Mouse (Mus musculus): Measurements from ENCODE around the gene Ube2s. TPM values are rescaled to one million over a fixed set of nuclear protein-coding genes. Genes with fewer than 3 reads are reported as not detected.

Ube2s gene
- total and polyA plus RNA-seq, 3 experiments = 341 to 740 TPM; not detected in 1

GRCm38 (mm10) chr7:4751971-4752820 lies 60.2 kb downstream of the Ube2s start:
- DNase-seq (ENCODE audit: low read depth, low spot score) = peak; percentile 79
- H3K27ac ChIP-seq (ENCODE audit: control insufficient read depth, low read depth, low read length) = peak overlapping the region; percentile 33
- no peaks in the 10 kb centered on the region; the same call in 1 of the 2 replicates for H3K79me2 ChIP-seq (ENCODE audit: control insufficient read depth, insufficient read depth, low read length, poor library complexity)
- TF ChIP-seq JUND (IDR thresholded peaks at IDR 0.05; ENCODE audit: low read depth, low read length) (no peak), GABPA (IDR thresholded peaks at IDR 0.05; ENCODE audit: low read depth, low read length) (no peak), MYB (IDR thresholded peaks at IDR 0.05; ENCODE audit: low read depth, low read length) (no peak), GATA1 (IDR thresholded peaks at IDR 0.05; ENCODE audit: low read depth, low read length) (no peak), RCOR1 (IDR thresholded peaks at IDR 0.05; ENCODE audit: low read depth, low read length) (no peak), POLR2AphosphoS5 (IDR thresholded peaks at IDR 0.05; ENCODE audit: borderline replicate concordance, low read depth, low read length) (peak; percentile 80; the same call in 1 of the 2 replicates), NRF1 (IDR thresholded peaks at IDR 0.05; ENCODE audit: insufficient read depth, low read depth, low read length, poor library complexity, severe bottlenecking) (no peak)
- no peaks in the 10 kb centered on the region for H3K36me3 ChIP-seq (ENCODE audit: control insufficient read depth in 1 of 2, insufficient read depth in 2 of 2, low read length in 2 of 2)
- peak overlapping the region; percentile 60 to 94 for H3K4me3 ChIP-seq (ENCODE audit: control insufficient read depth in 1 of 2, insufficient read depth in 1 of 2, low read depth in 2 of 2, low read length in 2 of 2)
- no peaks in the 10 kb centered on the region for H3K27me3 ChIP-seq (ENCODE audit: control insufficient read depth in 1 of 2, insufficient read depth in 2 of 2, low read length in 2 of 2)
- peak overlapping the region; percentile 65 for H3K9ac ChIP-seq (ENCODE audit: control insufficient read depth, low read depth, low read length, poor library complexity, severe bottlenecking)
- H3K9me3 ChIP-seq (replicated peaks; ENCODE audit: insufficient read depth, low read length) = no peaks in the 10 kb centered on the region
- peaks cover 0 to 13% of the 10 kb centered on the region in 2 experiments; a peak in 3 of 4 replicates for H3K4me1 ChIP-seq (ENCODE audit: control insufficient read depth in 1 of 2, insufficient read depth in 2 of 2, low read length in 2 of 2)

GRCm38 (mm10) chr7:4749169-4749568 lies 63.2 kb downstream of the Ube2s start:
- no peaks in the 10 kb centered on the region for H3K27me3 ChIP-seq (ENCODE audit: control insufficient read depth in 1 of 2, insufficient read depth in 2 of 2, low read length in 2 of 2)
- no peak for DNase-seq (ENCODE audit: low read depth, low spot score)
- H3K27ac ChIP-seq (ENCODE audit: control insufficient read depth, low read depth, low read length) = no peak overlapping the region
- H3K36me3 ChIP-seq (ENCODE audit: control insufficient read depth in 1 of 2, insufficient read depth in 2 of 2, low read length in 2 of 2) = no peaks in the 10 kb centered on the region
- H3K9me3 ChIP-seq (replicated peaks; ENCODE audit: insufficient read depth, low read length) = no peaks in the 10 kb centered on the region
- TF ChIP-seq CHD2 (IDR thresholded peaks at IDR 0.05; ENCODE audit: low read length) (no peak), HCFC1 (IDR thresholded peaks at IDR 0.05; ENCODE audit: low read depth, low read length) (no peak), JUND (IDR thresholded peaks at IDR 0.05; ENCODE audit: low read depth, low read length) (no peak), ZKSCAN1 (IDR thresholded peaks at IDR 0.05; ENCODE audit: low read depth, low read length) (no peak), MAFK (IDR thresholded peaks at IDR 0.05; ENCODE audit: borderline replicate concordance, low read depth, low read length) (no peak), EP300 (IDR thresholded peaks at IDR 0.05; ENCODE audit: low read depth in 1 of 2, low read length in 2 of 2) (no peak), RCOR1 (IDR thresholded peaks at IDR 0.05; ENCODE audit: low read depth, low read length) (no peak), POLR2AphosphoS5 (IDR thresholded peaks at IDR 0.05; ENCODE audit: borderline replicate concordance, low read depth, low read length) (no peak), CHD1 (IDR thresholded peaks at IDR 0.05; ENCODE audit: low read depth, low read length) (no peak), ELF1 (IDR thresholded peaks at IDR 0.05; ENCODE audit: low read depth, low read length) (no peak), ZC3H11A (IDR thresholded peaks at IDR 0.05; ENCODE audit: low read depth, low read length) (no peak), TBP (IDR thresholded peaks at IDR 0.05; ENCODE audit: low read depth, low read length) (no peak)
- H3K9ac ChIP-seq (ENCODE audit: control insufficient read depth, low read depth, low read length, poor library complexity, severe bottlenecking) = no peak overlapping the region
- H3K4me1 ChIP-seq (ENCODE audit: control insufficient read depth in 1 of 2, insufficient read depth in 2 of 2, low read length in 2 of 2) = peaks cover 0 to 13% of the 10 kb centered on the region in 2 experiments; a peak in 3 of 4 replicates
- no peaks in the 10 kb centered on the region; the same call in 1 of the 2 replicates for H3K79me2 ChIP-seq (ENCODE audit: control insufficient read depth, insufficient read depth, low read length, poor library complexity)
- no peak overlapping the region for H3K4me3 ChIP-seq (ENCODE audit: control insufficient read depth in 1 of 2, insufficient read depth in 1 of 2, low read depth in 2 of 2, low read length in 2 of 2)

Data from MEL (cell line).